ENCODE assay signal across 15 mouse cellular contexts in genomic region chr3:100201554-100201953, GRCm38 (mm10). TPM values are rescaled to one million over a fixed set of nuclear protein-coding genes. Genes with fewer than 3 reads are reported as not detected.
DNase-seq lines count a peak whose midpoint lies in the region; TF ChIP-seq lines count a peak whose summit lies in the region.
"Had no signal": no experiment of that assay in that cellular context is flagged by ENCODE, and none has a peak within 500 bp of the region (broad histone marks: within the 10 kb centered on the region; RNA-seq: fewer than 3 reads in every experiment).

No protein-coding gene starts in this region.

- TF ChIP-seq POLR2A in liver, adult 2 months (IDR thresholded peaks at IDR 0.05; ENCODE audit: extremely low read depth, insufficient read depth, low read length), result no peak

- 89% methylated on average over 7 of the region's 7 CpGs for WGBS in heart, embryonic 10.5 days
- 25% methylated on average over 7 of the region's 7 CpGs for WGBS in liver, adult 2 months

- intact Hi-C loops in heart, postnatal 10 days (cut with DNase I), result no loop called here
- intact Hi-C loops in left cerebral cortex, postnatal 36 days (cut with DNase I), result no loop called here

- TF ChIP-seq CTCF in liver, adult 2 months (IDR thresholded peaks at IDR 0.05; ENCODE audit: low read depth, low read length), result no peak

- no peaks in the 10 kb centered on the region for H3K27me3 ChIP-seq in heart, embryonic 10.5 days (ENCODE audit: insufficient read depth, poor library complexity, severe bottlenecking)
- H3K27me3 ChIP-seq in liver, adult 2 months (ENCODE audit: control insufficient read depth, insufficient read depth, low read length), result no peaks in the 10 kb centered on the region
- H3K27me3 ChIP-seq: heart, embryonic 13.5 days; hindbrain, embryonic 13.5 days; lung, embryonic 15.5 days had no signal

- H3K79me2 ChIP-seq in liver, adult 2 months (ENCODE audit: control insufficient read depth, insufficient read depth, low read length), result no peaks in the 10 kb centered on the region

- H3K4me1 ChIP-seq in heart, embryonic 10.5 days, result no peaks in the 10 kb centered on the region
- H3K4me1 ChIP-seq in liver, adult 2 months (ENCODE audit: control insufficient read depth, insufficient read depth, low read length), result peaks cover 10% of the 10 kb centered on the region
- H3K4me1 ChIP-seq: heart, embryonic 13.5 days; hindbrain, embryonic 13.5 days; lung, embryonic 15.5 days had no signal

- DNase-seq in heart, postnatal 10 days, result peak; percentile 25 to 26
- DNase-seq in heart, embryonic 10.5 days (ENCODE audit: low spot score), result no peak
- peak; percentile 99 for DNase-seq in liver, adult 2 months (ENCODE audit: extremely low read depth, low read depth, low spot score)
- DNase-seq in liver, result no peak
- DNase-seq in brain, adult 2 months (ENCODE audit: low read depth, low spot score), result peak; percentile 72
- DNase-seq in lung, postnatal 36 days, result peak; percentile 16
- DNase-seq in left cerebral cortex, postnatal 36 days (ENCODE audit: low spot score in 2 of 2), result no peak
- DNase-seq: cerebellum, postnatal 14 days; forebrain, postnatal 0 days; gastrocnemius, postnatal 10 days; kidney, adult 11 months; kidney, postnatal 14 days had no signal

- no peak overlapping the region for H3K4me3 ChIP-seq in heart, embryonic 10.5 days
- H3K4me3 ChIP-seq in liver, adult 2 months (ENCODE audit: insufficient read depth, low read depth, low read length), result no peak overlapping the region
- H3K4me3 ChIP-seq: heart, embryonic 13.5 days; hindbrain, embryonic 13.5 days; lung, embryonic 15.5 days had no signal

- no peaks in the 10 kb centered on the region for H3K9me3 ChIP-seq in heart, embryonic 10.5 days
- H3K9me3 ChIP-seq: heart, embryonic 13.5 days; hindbrain, embryonic 13.5 days; lung, embryonic 15.5 days had no signal

- H3K27ac ChIP-seq in heart, embryonic 10.5 days, result no peak overlapping the region
- H3K27ac ChIP-seq in liver, adult 2 months (replicated peaks; ENCODE audit: insufficient read depth, low read depth, low read length), result no peak overlapping the region; the same call in 1 of the 2 replicates
- H3K27ac ChIP-seq: heart, embryonic 13.5 days; hindbrain, embryonic 13.5 days; lung, embryonic 15.5 days had no signal

- peaks cover 41% of the 10 kb centered on the region for H3K36me3 ChIP-seq in heart, embryonic 10.5 days
- H3K36me3 ChIP-seq in liver, adult 2 months (ENCODE audit: control insufficient read depth, insufficient read depth, low read length), result peaks cover 66% of the 10 kb centered on the region

- no peak overlapping the region for H3K9ac ChIP-seq in liver, adult 2 months (ENCODE audit: low read depth, low read length)
- H3K9ac ChIP-seq: forebrain, postnatal 0 days; heart, embryonic 13.5 days; hindbrain, embryonic 13.5 days; lung, embryonic 15.5 days had no signal

RNA-seq across cellular contexts. Expression of gene Wdr3, which starts 39.3 kb away (rescaled TPM):
- total RNA-seq in heart, postnatal 10 days (2021), result 10 to 100 TPM in 1 of 2 experiments, 1 to 10 TPM in 1; 9.5 to 15.4 TPM
- polyA plus RNA-seq in heart, embryonic 10.5 days (2016; fragmentation: Nextera tagmentation; extraction: Ambion mirVana), result 36.8 and 43.8 TPM in 2 replicates
- 10.4 and 12.4 TPM in 2 replicates for total RNA-seq in liver, adult 2 months (2014; rRNA removed)
- polyA plus RNA-seq in liver, adult 2 months (2012; rRNA removed), result 5.6 and 7.3 TPM in 2 replicates
- 10 to 100 TPM; 17.6 to 22.7 TPM for total RNA-seq in left cerebral cortex, postnatal 36 days (2021)

RNA-seq across cellular contexts. Expression of gene Gdap2, which starts 39.4 kb away (rescaled TPM):
- 10 to 100 TPM; 14.3 to 16.7 TPM for total RNA-seq in heart, postnatal 10 days (2021)
- 24.9 and 25.4 TPM in 2 replicates for polyA plus RNA-seq in heart, embryonic 10.5 days (2016; fragmentation: Nextera tagmentation; extraction: Ambion mirVana)
- 24.2 and 33.0 TPM in 2 replicates for total RNA-seq in liver, adult 2 months (2014; rRNA removed)
- polyA plus RNA-seq in liver, adult 2 months (2012; rRNA removed), result 21.1 and 21.9 TPM in 2 replicates
- total RNA-seq in left cerebral cortex, postnatal 36 days (2021), result 10 to 100 TPM; 35.9 to 36.7 TPM

Comparison
In these comparisons a context has a peak if more than half of its experiments do, and no peak if none do; other contexts are left out.
1. DNase-seq: peak in heart, postnatal 10 days (2 of 2), liver, adult 2 months (single experiment), brain, adult 2 months (single experiment) and lung, postnatal 36 days (single experiment); none in heart, embryonic 10.5 days (single experiment), liver (single experiment) and left cerebral cortex, postnatal 36 days (0 of 2).